Mouse (Mus musculus): Measurements from ENCODE around the gene Cct2.

The Cct2 gene

GRCm38 (mm10) chr10:117073176-117073575 lies 9.6 kb upstream of the Cct2 start:
- H3K4me3 ChIP-seq (replicated peaks; ENCODE audit: low read length), result no peak overlapping the region
- H3K9me3 ChIP-seq (ENCODE audit: low read length), result no peaks in the 10 kb centered on the region
- no peak for TF ChIP-seq CTCF (conservative IDR thresholded peaks at IDR 0.05; ENCODE audit: low read length)
- TF ChIP-seq POU5F1 (IDR thresholded peaks at IDR 0.05; ENCODE audit: borderline replicate concordance, low read length), result no peak
- TF ChIP-seq NANOG (IDR thresholded peaks at IDR 0.05; ENCODE audit: borderline replicate concordance, low read length), result no peak
- H3K4me1 ChIP-seq (replicated peaks; ENCODE audit: low read depth, low read length), result peaks cover 8% of the 10 kb centered on the region
- no peaks in the 10 kb centered on the region for H3K27me3 ChIP-seq (ENCODE audit: insufficient read depth, low read length)
- H3K36me3 ChIP-seq (ENCODE audit: insufficient read depth, low read length), result peaks cover 57% of the 10 kb centered on the region

GRCm38 (mm10) chr10:117072191-117072888 lies 8.7 kb upstream of the Cct2 start:
- TF ChIP-seq POU5F1 (IDR thresholded peaks at IDR 0.05; ENCODE audit: borderline replicate concordance, low read length) (no peak), CTCF (conservative IDR thresholded peaks at IDR 0.05; ENCODE audit: low read length) (no peak), NANOG (IDR thresholded peaks at IDR 0.05; ENCODE audit: borderline replicate concordance, low read length) (no peak)

GRCm38 (mm10) chr10:117069109-117069508 lies 5.5 kb upstream of the Cct2 start:
- H3K36me3 ChIP-seq (ENCODE audit: insufficient read depth, low read length), result peaks cover 31% of the 10 kb centered on the region
- no peak overlapping the region for H3K4me3 ChIP-seq (replicated peaks; ENCODE audit: low read length)
- no peaks in the 10 kb centered on the region for H3K27me3 ChIP-seq (ENCODE audit: insufficient read depth, low read length)
- TF ChIP-seq CTCF (conservative IDR thresholded peaks at IDR 0.05; ENCODE audit: low read length) (peak; percentile 81), POU5F1 (IDR thresholded peaks at IDR 0.05; ENCODE audit: borderline replicate concordance, low read length) (no peak)
- peaks cover 9% of the 10 kb centered on the region for H3K4me1 ChIP-seq (replicated peaks; ENCODE audit: low read depth, low read length)
- H3K9me3 ChIP-seq (ENCODE audit: low read length), result no peaks in the 10 kb centered on the region

More at GRCm38 (mm10) chr10:117072191-117072888, 8.7 kb upstream of the Cct2 start:
- peaks cover 8% of the 10 kb centered on the region for H3K4me1 ChIP-seq (replicated peaks; ENCODE audit: low read depth, low read length)
- no peaks in the 10 kb centered on the region for H3K9me3 ChIP-seq (ENCODE audit: low read length)
- no peaks in the 10 kb centered on the region for H3K27me3 ChIP-seq (ENCODE audit: insufficient read depth, low read length)
- peaks cover 52% of the 10 kb centered on the region for H3K36me3 ChIP-seq (ENCODE audit: insufficient read depth, low read length)
- no peak overlapping the region for H3K4me3 ChIP-seq (replicated peaks; ENCODE audit: low read length)

- TF ChIP-seq NANOG (IDR thresholded peaks at IDR 0.05; ENCODE audit: borderline replicate concordance, low read length) (no peak), CTCF (conservative IDR thresholded peaks at IDR 0.05; ENCODE audit: low read length) (no peak), POU5F1 (IDR thresholded peaks at IDR 0.05; ENCODE audit: borderline replicate concordance, low read length) (no peak)
- H3K27me3 ChIP-seq (ENCODE audit: insufficient read depth, low read length), result no peaks in the 10 kb centered on the region
- no peaks in the 10 kb centered on the region for H3K9me3 ChIP-seq (ENCODE audit: low read length)
- peaks cover 36% of the 10 kb centered on the region for H3K4me1 ChIP-seq (replicated peaks; ENCODE audit: low read depth, low read length)
- H3K4me3 ChIP-seq (replicated peaks; ENCODE audit: low read length), result peak overlapping the region; percentile 62
- H3K36me3 ChIP-seq (ENCODE audit: insufficient read depth, low read length), result peaks cover 40% of the 10 kb centered on the region
Observed at GRCm38 (mm10) chr10:117064076-117064475, 462 bp upstream of the Cct2 start.

DNA sequence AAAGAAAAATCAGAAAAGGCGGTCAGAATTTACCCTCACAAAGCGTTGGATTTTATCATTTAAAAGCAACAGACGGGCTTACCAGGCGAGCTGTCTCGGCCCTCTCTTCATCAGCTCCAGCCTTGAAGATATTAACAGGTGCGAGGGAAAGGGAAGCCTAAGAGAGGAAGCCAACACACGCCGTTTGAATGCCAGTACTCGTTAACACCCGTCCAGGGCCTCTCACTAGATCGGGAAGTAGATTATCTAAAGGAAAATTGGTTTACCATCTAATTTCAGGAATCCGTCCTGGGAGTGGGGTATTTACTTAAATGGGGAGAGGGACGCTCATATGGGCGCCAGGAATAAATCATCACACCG lies 740 bp downstream of the Cct2 start:
- H3K4me1 ChIP-seq (replicated peaks; ENCODE audit: low read depth, low read length), result peaks cover 42% of the 10 kb centered on the region
- H3K9me3 ChIP-seq (ENCODE audit: low read length), result no peaks in the 10 kb centered on the region
- H3K36me3 ChIP-seq (ENCODE audit: insufficient read depth, low read length), result peaks cover 51% of the 10 kb centered on the region
- TF ChIP-seq NANOG (IDR thresholded peaks at IDR 0.05; ENCODE audit: borderline replicate concordance, low read length) (no peak), CTCF (conservative IDR thresholded peaks at IDR 0.05; ENCODE audit: low read length) (no peak), POU5F1 (IDR thresholded peaks at IDR 0.05; ENCODE audit: borderline replicate concordance, low read length) (no peak)
- peak overlapping the region; percentile 99 for H3K4me3 ChIP-seq (replicated peaks; ENCODE audit: low read length)
- no peaks in the 10 kb centered on the region for H3K27me3 ChIP-seq (ENCODE audit: insufficient read depth, low read length)

DNA sequence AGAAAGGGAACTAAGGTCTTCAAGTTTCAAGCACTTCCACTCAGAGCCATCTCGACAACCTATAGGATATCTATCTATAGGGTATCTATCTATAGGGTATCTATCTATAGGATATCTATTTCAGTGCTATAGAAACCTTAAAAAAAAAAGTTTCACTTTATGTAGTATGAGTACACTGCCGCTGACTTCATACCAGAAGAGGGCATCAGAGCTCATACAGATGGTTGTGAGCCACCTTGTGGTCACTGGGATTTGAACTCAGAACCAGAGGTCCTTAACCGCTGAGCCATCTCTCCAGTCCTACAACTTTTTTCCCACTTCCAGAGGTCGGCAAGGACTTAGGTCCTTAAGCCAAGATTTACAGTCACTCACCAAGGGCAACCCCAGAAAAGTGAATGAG lies 7.9 kb downstream of the Cct2 start:
- TF ChIP-seq NANOG (IDR thresholded peaks at IDR 0.05; ENCODE audit: borderline replicate concordance, low read length), result no peak
- TF ChIP-seq CTCF (conservative IDR thresholded peaks at IDR 0.05; ENCODE audit: low read length), result no peak
- no peak for TF ChIP-seq POU5F1 (IDR thresholded peaks at IDR 0.05; ENCODE audit: borderline replicate concordance, low read length)
- H3K4me1 ChIP-seq (replicated peaks; ENCODE audit: low read depth, low read length), result peaks cover 55% of the 10 kb centered on the region
- peaks cover 100% of the 10 kb centered on the region for H3K36me3 ChIP-seq (ENCODE audit: insufficient read depth, low read length)
- H3K4me3 ChIP-seq (replicated peaks; ENCODE audit: low read length), result no peak overlapping the region
- H3K27me3 ChIP-seq (ENCODE audit: insufficient read depth, low read length), result no peaks in the 10 kb centered on the region
- no peaks in the 10 kb centered on the region for H3K9me3 ChIP-seq (ENCODE audit: low read length)

- Histone ChIP-seq H3K4me3 (replicated peaks; ENCODE audit: low read length) (no peak overlapping the region), H3K9me3 (ENCODE audit: low read length) (no peaks in the 10 kb centered on the region), H3K27me3 (ENCODE audit: insufficient read depth, low read length) (peaks cover 13% of the 10 kb centered on the region), H3K36me3 (ENCODE audit: insufficient read depth, low read length) (peaks cover 75% of the 10 kb centered on the region), H3K4me1 (replicated peaks; ENCODE audit: low read depth, low read length) (peaks cover 58% of the 10 kb centered on the region)
- TF ChIP-seq POU5F1 (IDR thresholded peaks at IDR 0.05; ENCODE audit: borderline replicate concordance, low read length), result no peak
- no peak for TF ChIP-seq CTCF (conservative IDR thresholded peaks at IDR 0.05; ENCODE audit: low read length)
- no peak for TF ChIP-seq NANOG (IDR thresholded peaks at IDR 0.05; ENCODE audit: borderline replicate concordance, low read length)
Observed at GRCm38 (mm10) chr10:117049961-117050597, 13.5 kb downstream of the Cct2 start.

- Histone ChIP-seq H3K4me1 (replicated peaks; ENCODE audit: low read depth, low read length) (peaks cover 62% of the 10 kb centered on the region), H3K27me3 (ENCODE audit: insufficient read depth, low read length) (peaks cover 19% of the 10 kb centered on the region), H3K36me3 (ENCODE audit: insufficient read depth, low read length) (peaks cover 67% of the 10 kb centered on the region), H3K9me3 (ENCODE audit: low read length) (no peaks in the 10 kb centered on the region), H3K4me3 (replicated peaks; ENCODE audit: low read length) (no peak overlapping the region)
- TF ChIP-seq CTCF (conservative IDR thresholded peaks at IDR 0.05; ENCODE audit: low read length) (no peak), NANOG (IDR thresholded peaks at IDR 0.05; ENCODE audit: borderline replicate concordance, low read length) (no peak), POU5F1 (IDR thresholded peaks at IDR 0.05; ENCODE audit: borderline replicate concordance, low read length) (no peak)
Observed at GRCm38 (mm10) chr10:117049253-117049652, 14.4 kb downstream of the Cct2 start.

Measured in E14TG2a.4 (cell line).